Mouse (Mus musculus): ENCODE data around the gene Rasef. TPM values are rescaled to one million over a fixed set of nuclear protein-coding genes. Genes with fewer than 3 reads are reported as not detected.

Rasef gene
- polyA plus RNA-seq (2015; fragmentation: Nextera tagmentation; extraction: Ambion mirVana) = 1.3 and 2.0 TPM in 2 replicates

DNA sequence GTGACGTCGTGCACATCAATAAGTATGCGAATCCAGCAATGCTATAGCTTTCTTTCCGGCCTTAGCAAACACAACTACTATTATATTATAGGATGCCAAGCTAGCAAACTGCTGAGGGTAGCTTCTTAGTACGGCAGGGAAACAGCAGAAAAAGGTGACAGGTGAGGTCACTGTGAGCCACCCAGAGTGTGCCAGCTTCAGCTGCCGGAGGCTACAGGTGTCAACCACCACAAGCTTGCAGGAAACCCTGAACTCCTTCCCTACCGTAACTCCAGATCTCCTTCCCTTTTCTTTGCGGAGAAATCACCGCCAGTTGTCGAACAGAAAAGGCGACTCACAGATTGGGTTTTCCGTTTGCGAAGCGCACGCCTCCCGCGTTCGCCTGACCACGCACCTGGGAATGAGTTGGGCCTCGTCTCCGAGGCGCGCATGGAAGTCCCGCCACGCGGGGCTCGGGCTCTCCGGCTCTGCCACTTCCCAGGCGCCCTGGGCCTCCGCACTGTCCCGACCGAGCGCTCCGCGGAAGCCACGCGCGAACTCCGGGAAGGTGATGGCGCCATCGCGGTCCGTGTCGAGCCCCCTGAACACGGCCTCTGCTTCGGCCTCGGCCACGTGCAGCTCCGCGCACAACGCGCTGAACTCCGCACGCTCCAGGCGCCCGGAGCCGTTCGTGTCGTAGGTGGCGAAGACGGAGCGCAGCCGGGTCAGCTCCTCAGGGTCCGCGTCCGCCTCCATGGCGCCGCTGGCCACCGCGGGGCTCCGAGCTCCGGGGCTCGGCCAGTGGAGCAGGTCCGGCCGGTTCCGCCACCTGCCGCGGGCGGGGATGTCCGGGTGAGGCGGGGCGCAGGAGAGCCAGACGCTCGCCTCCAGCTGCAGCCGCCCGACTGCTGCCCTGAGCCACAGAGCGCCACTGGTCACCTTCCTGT, at the start of gene Rasef:
Rasef (minus strand) TSS at position 735 of the 926 bp plus-strand sequence.
- Histone ChIP-seq H3K4me1 (0 out of 2 replicates have a peak, but pooled peaks cover 9% of the 10 kb centered on the region), H3K36me3 (no peaks in the 10 kb centered on the region), H3K4me3 (replicated peaks) (peak within 1 kb of the TSS; percentile 49), H3K27ac (replicated peaks) (no peak within 1 kb of the TSS), H3K4me2 (replicated peaks) (peak within 1 kb of the TSS; percentile 98), H3K27me3 (peaks cover 16% of the 10 kb centered on the region), H3K9ac (peak within 1 kb of the TSS; percentile 15; the same call in 1 of the 2 replicates), H3K9me3 (replicated peaks) (no peaks in the 10 kb centered on the region)
- WGBS = 3% methylated on average over 87 of the region's 87 CpGs
- ATAC-seq (ENCODE audit: insufficient number of reproducible peaks, low FRiP score, low TSS enrichment, low read depth) = peak; percentile 69

- Histone ChIP-seq H3K36me3 (no peaks in the 10 kb centered on the region), H3K4me2 (replicated peaks) (no peak overlapping the region), H3K27ac (replicated peaks) (no peak overlapping the region), H3K4me3 (replicated peaks) (no peak overlapping the region), H3K4me1 (no peaks in the 10 kb centered on the region), H3K9ac (no peak overlapping the region), H3K27me3 (no peaks in the 10 kb centered on the region), H3K9me3 (replicated peaks) (no peaks in the 10 kb centered on the region)
- WGBS = 79% methylated on average over 3 of the region's 3 CpGs
- ATAC-seq (ENCODE audit: insufficient number of reproducible peaks, low FRiP score, low TSS enrichment, low read depth) = no peak
Observed at GRCm38 (mm10) chr4:73826587-73826986, 35.8 kb upstream of the Rasef start.

DNA sequence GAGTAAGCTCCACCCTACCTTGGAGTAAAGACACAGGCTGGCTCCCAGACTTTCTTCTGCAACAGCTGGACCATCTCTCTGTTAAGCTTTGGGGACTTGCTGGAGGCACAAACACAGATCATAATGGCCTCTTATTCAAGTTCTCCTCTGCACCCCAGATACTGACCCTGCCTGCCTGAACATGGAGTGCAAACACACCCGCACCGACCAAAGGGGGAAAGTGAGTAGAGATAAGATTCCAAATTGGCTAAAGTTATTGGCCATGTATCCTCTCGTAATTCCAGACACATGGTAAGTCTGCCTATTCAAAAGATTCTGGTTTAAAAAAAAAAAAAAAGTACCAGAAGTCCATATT, 369 bp upstream of the Rasef start:
- H3K9ac ChIP-seq = no peak overlapping the region; the same call in 1 of the 2 replicates
- peak overlapping the region; percentile 49 for H3K4me3 ChIP-seq (replicated peaks)
- no peak overlapping the region for H3K27ac ChIP-seq (replicated peaks)
- 0 out of 2 replicates have a peak, but pooled peaks have one; percentile 17 for ATAC-seq (ENCODE audit: insufficient number of reproducible peaks, low FRiP score, low TSS enrichment, low read depth)
- peaks cover 16% of the 10 kb centered on the region for H3K27me3 ChIP-seq
- H3K4me2 ChIP-seq (replicated peaks) = peak overlapping the region; percentile 98
- no peaks in the 10 kb centered on the region for H3K36me3 ChIP-seq
- H3K4me1 ChIP-seq = 0 out of 2 replicates have a peak, but pooled peaks cover 9% of the 10 kb centered on the region
- no peaks in the 10 kb centered on the region for H3K9me3 ChIP-seq (replicated peaks)
- 15% methylated on average over 3 of the region's 3 CpGs for WGBS

- no peak for ATAC-seq (ENCODE audit: insufficient number of reproducible peaks, low FRiP score, low TSS enrichment, low read depth)
- Histone ChIP-seq H3K4me1 (0 out of 2 replicates have a peak, but pooled peaks cover 9% of the 10 kb centered on the region), H3K9ac (no peak overlapping the region), H3K4me3 (replicated peaks) (no peak overlapping the region), H3K27ac (replicated peaks) (no peak overlapping the region), H3K36me3 (no peaks in the 10 kb centered on the region), H3K9me3 (replicated peaks) (no peaks in the 10 kb centered on the region), H3K4me2 (replicated peaks) (no peak overlapping the region), H3K27me3 (peaks cover 16% of the 10 kb centered on the region)
- 41% methylated on average over 6 of the region's 6 CpGs for WGBS
Observed at GRCm38 (mm10) chr4:73789534-73789933, 1.3 kb downstream of the Rasef start.

DNA sequence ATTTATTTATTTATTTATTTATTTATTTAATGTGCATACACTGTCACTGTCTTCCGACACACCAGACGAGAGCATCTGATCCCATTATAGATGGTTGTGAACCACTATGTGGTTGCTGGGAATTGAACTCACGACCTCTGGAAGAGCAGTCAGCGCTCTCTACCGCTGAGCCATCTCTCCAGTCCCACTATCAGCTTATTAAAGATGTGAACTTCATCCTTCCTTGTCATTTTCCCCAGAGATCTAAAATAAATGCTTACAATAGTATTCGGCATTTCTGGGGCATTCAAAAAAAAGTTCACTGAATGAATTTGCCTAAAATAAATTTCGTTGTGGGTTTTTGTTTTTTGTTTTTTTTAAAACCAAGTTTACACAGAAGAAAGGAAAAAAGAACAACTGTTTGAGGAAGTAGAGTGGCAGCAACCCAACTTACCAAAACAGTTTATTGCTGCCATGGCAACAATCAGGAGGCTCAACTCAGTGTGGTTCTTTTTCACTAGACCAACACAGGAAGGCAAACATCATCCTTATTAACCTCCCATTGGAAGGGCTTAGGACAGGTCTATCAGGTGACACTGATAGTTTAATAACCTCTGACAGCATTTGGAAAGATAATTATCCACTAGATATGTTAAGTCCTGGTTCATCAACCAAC, 2.6 kb downstream of the Rasef start:
- H3K9me3 ChIP-seq (replicated peaks) = no peaks in the 10 kb centered on the region
- H3K4me3 ChIP-seq (replicated peaks) = no peak overlapping the region
- 0 out of 2 replicates have a peak, but pooled peaks cover 9% of the 10 kb centered on the region for H3K4me1 ChIP-seq
- 84% methylated on average over 7 of the region's 7 CpGs for WGBS
- ATAC-seq (ENCODE audit: insufficient number of reproducible peaks, low FRiP score, low TSS enrichment, low read depth) = no peak
- H3K27me3 ChIP-seq = peaks cover 16% of the 10 kb centered on the region
- H3K36me3 ChIP-seq = no peaks in the 10 kb centered on the region
- H3K27ac ChIP-seq (replicated peaks) = no peak overlapping the region
- no peak overlapping the region for H3K4me2 ChIP-seq (replicated peaks)
- H3K9ac ChIP-seq = no peak overlapping the region

GRCm38 (mm10) chr4:73784147-73784546, 6.6 kb downstream of the Rasef start:
- no peaks in the 10 kb centered on the region for H3K9me3 ChIP-seq (replicated peaks)
- H3K27me3 ChIP-seq = no peaks in the 10 kb centered on the region
- H3K4me1 ChIP-seq = no peaks in the 10 kb centered on the region
- no peak overlapping the region for H3K9ac ChIP-seq
- H3K27ac ChIP-seq (replicated peaks) = no peak overlapping the region
- no peak overlapping the region for H3K4me3 ChIP-seq (replicated peaks)
- no peak for ATAC-seq (ENCODE audit: insufficient number of reproducible peaks, low FRiP score, low TSS enrichment, low read depth)
- H3K36me3 ChIP-seq = no peaks in the 10 kb centered on the region
- H3K4me2 ChIP-seq (replicated peaks) = no peak overlapping the region
- 77% methylated on average over 1 of the region's 1 CpGs for WGBS

DNA sequence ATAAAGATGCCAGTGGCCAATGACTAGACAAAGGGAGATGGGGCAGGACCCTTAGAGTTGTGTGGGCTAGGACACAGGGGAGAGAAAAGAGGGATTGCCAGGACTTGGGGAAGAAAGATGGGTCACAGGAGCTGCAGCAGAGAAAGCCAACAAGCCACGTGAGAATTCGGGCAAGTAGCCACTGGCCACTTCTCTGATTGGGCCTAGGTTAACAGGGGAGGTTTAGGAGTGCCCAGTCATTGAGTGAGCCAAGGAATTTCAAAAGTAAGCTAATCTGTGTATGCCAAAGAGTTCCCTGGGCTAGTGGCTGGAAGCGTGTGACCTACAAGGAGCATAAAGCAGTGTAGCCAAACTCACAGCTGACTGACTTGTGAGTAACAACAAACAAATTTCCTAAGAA, 9.7 kb downstream of the Rasef start:
- Histone ChIP-seq H3K4me3 (replicated peaks) (no peak overlapping the region), H3K27ac (replicated peaks) (no peak overlapping the region), H3K4me2 (replicated peaks) (no peak overlapping the region), H3K27me3 (no peaks in the 10 kb centered on the region), H3K4me1 (no peaks in the 10 kb centered on the region), H3K9ac (no peak overlapping the region), H3K9me3 (replicated peaks) (no peaks in the 10 kb centered on the region), H3K36me3 (no peaks in the 10 kb centered on the region)
- ATAC-seq (ENCODE audit: insufficient number of reproducible peaks, low FRiP score, low TSS enrichment, low read depth) = no peak
- WGBS = 85% methylated on average over 3 of the region's 3 CpGs

- Histone ChIP-seq H3K4me3 (replicated peaks) (no peak overlapping the region), H3K4me2 (replicated peaks) (no peak overlapping the region), H3K27me3 (no peaks in the 10 kb centered on the region), H3K9ac (no peak overlapping the region), H3K9me3 (replicated peaks) (no peaks in the 10 kb centered on the region), H3K4me1 (no peaks in the 10 kb centered on the region), H3K27ac (replicated peaks) (no peak overlapping the region), H3K36me3 (no peaks in the 10 kb centered on the region)
- no peak for ATAC-seq (ENCODE audit: insufficient number of reproducible peaks, low FRiP score, low TSS enrichment, low read depth)
- WGBS = 87% methylated on average over 2 of the region's 2 CpGs
Observed at GRCm38 (mm10) chr4:73775266-73775665, 15.5 kb downstream of the Rasef start.

- Histone ChIP-seq H3K4me3 (replicated peaks) (no peak overlapping the region), H3K36me3 (no peaks in the 10 kb centered on the region), H3K4me1 (no peaks in the 10 kb centered on the region), H3K9ac (no peak overlapping the region), H3K27ac (replicated peaks) (no peak overlapping the region), H3K4me2 (replicated peaks) (no peak overlapping the region), H3K9me3 (replicated peaks) (no peaks in the 10 kb centered on the region), H3K27me3 (no peaks in the 10 kb centered on the region)
- no peak for ATAC-seq (ENCODE audit: insufficient number of reproducible peaks, low FRiP score, low TSS enrichment, low read depth)
- 62% methylated on average over 5 of the region's 5 CpGs for WGBS
Observed at GRCm38 (mm10) chr4:73773831-73774810, 16.7 kb downstream of the Rasef start.

GRCm38 (mm10) chr4:73772028-73772427, 18.8 kb downstream of the Rasef start:
- ATAC-seq (ENCODE audit: insufficient number of reproducible peaks, low FRiP score, low TSS enrichment, low read depth) = no peak
- no peak overlapping the region for H3K27ac ChIP-seq (replicated peaks)
- H3K4me2 ChIP-seq (replicated peaks) = no peak overlapping the region
- no peak overlapping the region for H3K4me3 ChIP-seq (replicated peaks)
- no peaks in the 10 kb centered on the region for H3K36me3 ChIP-seq
- H3K27me3 ChIP-seq = no peaks in the 10 kb centered on the region
- no peak overlapping the region for H3K9ac ChIP-seq
- H3K9me3 ChIP-seq (replicated peaks) = no peaks in the 10 kb centered on the region
- no peaks in the 10 kb centered on the region for H3K4me1 ChIP-seq

DNA sequence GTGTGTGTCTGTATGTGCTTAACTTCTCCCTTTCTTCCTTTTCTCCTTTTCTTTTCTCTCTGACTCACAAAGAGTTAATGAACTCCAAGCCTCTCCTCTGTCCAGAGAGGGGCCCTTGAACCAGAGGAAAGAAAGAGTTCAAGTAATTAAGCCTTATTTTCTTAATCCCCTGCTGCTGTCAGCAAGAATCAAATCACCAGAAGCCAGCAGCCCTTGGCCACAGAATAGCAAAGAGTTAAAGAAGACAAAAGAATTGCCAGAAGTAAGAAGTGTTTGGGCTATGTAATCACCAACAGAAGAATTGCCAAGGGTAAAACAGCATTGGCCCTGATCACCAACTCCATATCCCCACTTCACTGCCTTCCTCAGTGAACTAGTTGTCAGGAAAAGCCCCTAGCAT, 20.2 kb downstream of the Rasef start:
- no peak overlapping the region for H3K27ac ChIP-seq (replicated peaks)
- H3K9me3 ChIP-seq (replicated peaks) = no peaks in the 10 kb centered on the region
- H3K4me2 ChIP-seq (replicated peaks) = no peak overlapping the region
- H3K9ac ChIP-seq = no peak overlapping the region
- no peaks in the 10 kb centered on the region for H3K27me3 ChIP-seq
- H3K4me1 ChIP-seq = no peaks in the 10 kb centered on the region
- no peaks in the 10 kb centered on the region for H3K36me3 ChIP-seq
- no peak overlapping the region for H3K4me3 ChIP-seq (replicated peaks)
- no peak for ATAC-seq (ENCODE audit: insufficient number of reproducible peaks, low FRiP score, low TSS enrichment, low read depth)
